Mouse (Mus musculus): ENCODE results near the gene Fam110a. TPM values are rescaled to one million over a fixed set of nuclear protein-coding genes. Genes with fewer than 3 reads are reported as not detected.
A peak's percentile ranks its signal among the peaks of the same experiment; 100 is the strongest.

Fam110a gene
- polyA plus RNA-seq, 1 experiment from 2014 or later, result 91.5 TPM

GRCm38 (mm10) chr2:151941269-151941668, 38.8 kb downstream of the Fam110a start:
- no peak overlapping the region for H3K9ac ChIP-seq
- no peaks in the 10 kb centered on the region for H3K36me3 ChIP-seq
- WGBS, result 32% methylated on average over 2 of the region's 2 CpGs
- H3K9me3 ChIP-seq, result no peaks in the 10 kb centered on the region
- ATAC-seq (ENCODE audit: low FRiP score, low read depth), result no peak
- H3K4me3 ChIP-seq, result no peak overlapping the region
- no peaks in the 10 kb centered on the region for H3K4me1 ChIP-seq
- H3K4me2 ChIP-seq (replicated peaks), result no peak overlapping the region
- no peak overlapping the region for H3K27ac ChIP-seq
- H3K27me3 ChIP-seq (replicated peaks), result no peaks in the 10 kb centered on the region

DNA sequence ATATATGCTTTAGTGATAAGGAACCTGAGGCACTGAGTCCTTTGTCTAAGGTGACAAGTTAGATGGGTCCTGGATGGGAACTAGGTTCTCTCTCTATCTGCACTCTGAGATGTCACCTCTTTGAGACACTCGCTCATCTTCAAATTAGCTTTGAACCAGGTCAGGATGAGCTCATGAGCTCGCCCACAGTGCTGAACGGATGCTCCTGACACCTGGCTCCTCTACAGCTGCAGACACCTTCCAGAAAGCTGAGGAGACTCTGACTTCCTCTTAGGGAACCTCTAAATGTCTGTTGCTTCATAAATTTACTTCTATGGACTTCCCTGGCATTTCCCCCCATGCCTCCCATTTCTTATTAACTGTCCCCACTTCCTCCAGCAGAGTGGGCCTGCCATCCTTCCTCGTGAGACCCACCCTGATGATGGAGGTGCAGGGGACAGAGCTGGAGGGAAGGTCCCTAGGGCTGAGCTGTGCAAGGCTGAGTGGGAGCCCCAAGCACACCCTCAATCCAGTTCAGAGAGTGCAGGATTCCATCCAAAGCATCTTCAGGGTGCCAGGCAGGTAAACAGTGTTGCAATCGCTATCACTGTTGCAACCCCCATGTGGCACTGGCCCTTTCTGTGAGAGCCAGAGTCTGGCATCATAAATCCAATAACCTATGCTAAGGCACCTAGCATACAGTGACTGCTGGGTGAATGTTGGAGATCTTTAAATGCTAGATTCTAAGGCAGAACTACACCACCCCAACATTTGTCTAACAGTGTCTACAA, 40.2 kb downstream of the Fam110a start:
- Histone ChIP-seq H3K27me3 (replicated peaks) (no peaks in the 10 kb centered on the region), H3K9me3 (no peaks in the 10 kb centered on the region), H3K4me3 (no peak overlapping the region), H3K4me1 (no peaks in the 10 kb centered on the region), H3K36me3 (no peaks in the 10 kb centered on the region), H3K9ac (no peak overlapping the region), H3K27ac (no peak overlapping the region), H3K4me2 (replicated peaks) (no peak overlapping the region)
- no peak for ATAC-seq (ENCODE audit: low FRiP score, low read depth)
- 84% methylated on average over 5 of the region's 5 CpGs for WGBS

DNA sequence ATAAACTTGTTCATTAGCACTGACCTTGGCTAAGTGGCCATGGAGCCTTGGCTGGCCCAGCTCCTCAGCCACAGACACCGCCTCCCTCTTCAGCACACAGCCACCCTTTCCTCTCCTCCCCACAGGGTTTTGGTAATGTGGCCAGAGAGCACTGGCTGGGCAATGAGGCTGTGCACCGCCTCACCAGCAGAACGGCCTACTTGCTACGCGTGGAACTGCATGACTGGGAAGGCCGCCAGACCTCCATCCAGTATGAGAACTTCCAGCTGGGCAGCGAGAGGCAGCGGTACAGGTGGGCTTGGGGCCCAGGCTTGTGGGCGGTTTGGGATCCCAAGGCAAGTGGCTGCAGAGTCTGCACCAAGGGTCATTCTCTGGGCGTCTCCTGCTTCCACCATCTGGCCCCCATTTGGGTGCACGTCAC, 41.2 kb downstream of the Fam110a start:
- WGBS, result 75% methylated on average over 11 of the region's 11 CpGs

DNA sequence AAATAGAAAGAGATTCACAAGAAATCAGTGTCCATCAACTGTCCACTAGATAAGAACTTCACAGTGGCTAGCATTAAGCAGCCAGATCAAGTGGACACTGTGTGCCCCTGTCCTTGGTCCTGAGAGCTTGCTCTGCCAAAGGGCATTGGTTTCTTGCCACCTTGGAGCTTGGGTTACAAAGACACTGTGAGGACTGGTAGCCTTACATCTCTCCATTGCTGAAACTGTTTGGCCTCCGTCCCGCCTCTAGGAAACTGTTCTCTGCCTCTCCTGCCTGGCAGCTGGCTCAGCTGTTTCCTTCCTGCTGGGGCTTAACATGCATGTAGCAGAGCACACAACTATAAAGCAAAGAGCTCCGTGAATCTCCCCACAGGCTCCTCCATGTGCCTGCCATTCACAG, 42.1 kb downstream of the Fam110a start:
- H3K36me3 ChIP-seq, result no peaks in the 10 kb centered on the region
- H3K9ac ChIP-seq, result no peak overlapping the region
- ATAC-seq (ENCODE audit: low FRiP score, low read depth), result no peak
- no peak overlapping the region for H3K27ac ChIP-seq
- no peaks in the 10 kb centered on the region for H3K4me1 ChIP-seq
- no peak overlapping the region for H3K4me2 ChIP-seq (replicated peaks)
- no peak overlapping the region for H3K4me3 ChIP-seq
- no peaks in the 10 kb centered on the region for H3K27me3 ChIP-seq (replicated peaks)
- no peaks in the 10 kb centered on the region for H3K9me3 ChIP-seq
- 49% methylated on average over 3 of the region's 3 CpGs for WGBS

More for the DNA sequence above, 41.2 kb downstream of the Fam110a start:
- no peak overlapping the region for H3K4me2 ChIP-seq (replicated peaks)
- no peaks in the 10 kb centered on the region for H3K4me1 ChIP-seq
- no peaks in the 10 kb centered on the region for H3K36me3 ChIP-seq
- H3K27ac ChIP-seq, result no peak overlapping the region
- 0 out of 2 replicates have a peak overlapping the region, but pooled peaks have one; percentile 5 for H3K9ac ChIP-seq
- H3K9me3 ChIP-seq, result no peaks in the 10 kb centered on the region
- no peaks in the 10 kb centered on the region for H3K27me3 ChIP-seq (replicated peaks)
- H3K4me3 ChIP-seq, result no peak overlapping the region
- no peak for ATAC-seq (ENCODE audit: low FRiP score, low read depth)

DNA sequence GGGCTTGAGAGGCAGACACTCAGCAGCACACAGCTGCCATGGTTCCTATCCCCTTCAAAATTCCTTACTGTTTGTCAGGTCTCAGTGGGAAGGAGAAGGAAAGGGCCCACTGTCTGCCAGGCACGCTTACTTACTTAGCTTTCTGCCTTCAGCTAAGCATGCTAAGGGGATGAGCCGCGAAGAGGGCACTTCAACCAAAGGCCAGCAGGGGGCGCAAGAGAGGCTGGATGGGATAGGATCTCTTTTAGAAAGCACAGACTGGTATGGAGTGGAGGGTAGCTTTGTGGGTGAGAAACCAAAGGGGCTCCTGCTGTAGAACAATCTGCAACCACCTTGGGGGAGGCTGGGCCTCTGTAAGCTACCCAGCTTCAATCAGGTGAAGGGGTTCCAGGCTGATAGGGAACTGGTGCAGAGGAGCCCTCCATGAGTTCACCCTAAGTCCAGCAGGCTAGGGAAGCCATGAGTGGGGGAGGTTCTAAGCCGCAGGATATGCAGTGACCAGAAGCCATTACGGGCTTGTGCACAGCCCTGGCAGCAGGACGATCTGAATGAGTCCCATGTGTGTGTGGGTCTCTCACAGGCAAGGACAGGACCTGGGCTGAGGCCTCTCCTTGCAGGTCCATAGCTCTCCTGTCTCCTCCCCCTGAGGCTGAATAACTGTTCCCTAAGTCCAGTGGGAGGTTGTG, 49.5 kb downstream of the Fam110a start:
- no peak overlapping the region for H3K9ac ChIP-seq
- WGBS, result 35% methylated on average over 7 of the region's 7 CpGs
- no peaks in the 10 kb centered on the region for H3K9me3 ChIP-seq
- H3K27ac ChIP-seq, result no peak overlapping the region
- H3K4me2 ChIP-seq (replicated peaks), result no peak overlapping the region
- no peaks in the 10 kb centered on the region for H3K36me3 ChIP-seq
- no peaks in the 10 kb centered on the region for H3K4me1 ChIP-seq
- H3K27me3 ChIP-seq (replicated peaks), result no peaks in the 10 kb centered on the region
- H3K4me3 ChIP-seq, result no peak overlapping the region
- ATAC-seq (ENCODE audit: low FRiP score, low read depth), result peak; percentile 75; the same call in 1 of the 2 replicates

GRCm38 (mm10) chr2:151927103-151927502, 52.9 kb downstream of the Fam110a start:
- ATAC-seq (ENCODE audit: low FRiP score, low read depth), result no peak
- H3K27me3 ChIP-seq (replicated peaks), result no peaks in the 10 kb centered on the region
- no peak overlapping the region for H3K4me3 ChIP-seq
- no peak overlapping the region for H3K9ac ChIP-seq
- WGBS, result 90% methylated on average over 11 of the region's 11 CpGs
- no peak overlapping the region for H3K27ac ChIP-seq
- H3K4me1 ChIP-seq, result no peaks in the 10 kb centered on the region
- no peak overlapping the region for H3K4me2 ChIP-seq (replicated peaks)
- H3K9me3 ChIP-seq, result no peaks in the 10 kb centered on the region
- H3K36me3 ChIP-seq, result no peaks in the 10 kb centered on the region

DNA sequence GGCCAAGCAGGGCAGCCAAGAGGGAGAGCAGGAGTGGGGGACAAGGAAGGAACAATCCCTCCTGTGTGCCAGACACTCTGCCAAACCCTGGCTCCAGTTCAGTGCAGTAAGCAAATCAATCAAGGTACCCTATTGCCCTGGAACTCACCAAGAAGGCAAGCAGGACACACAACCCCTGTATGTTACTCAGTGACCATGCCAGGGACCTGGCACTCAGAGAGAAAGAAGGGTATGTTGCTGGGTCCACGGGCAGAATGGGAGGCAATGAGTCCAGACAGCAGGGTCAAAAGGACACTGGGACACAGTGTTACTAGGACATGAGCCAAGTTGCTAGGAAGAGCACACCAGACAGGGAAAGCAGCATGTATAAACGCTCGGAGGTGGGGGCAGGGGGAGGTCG, 54.3 kb downstream of the Fam110a start:
- H3K4me1 ChIP-seq, result no peaks in the 10 kb centered on the region
- H3K4me3 ChIP-seq, result no peak overlapping the region
- no peak overlapping the region for H3K27ac ChIP-seq
- no peak for ATAC-seq (ENCODE audit: low FRiP score, low read depth)
- no peak overlapping the region for H3K4me2 ChIP-seq (replicated peaks)
- 64% methylated on average over 4 of the region's 4 CpGs for WGBS
- no peaks in the 10 kb centered on the region for H3K36me3 ChIP-seq
- H3K9me3 ChIP-seq, result no peaks in the 10 kb centered on the region
- no peak overlapping the region for H3K9ac ChIP-seq
- no peaks in the 10 kb centered on the region for H3K27me3 ChIP-seq (replicated peaks)

DNA sequence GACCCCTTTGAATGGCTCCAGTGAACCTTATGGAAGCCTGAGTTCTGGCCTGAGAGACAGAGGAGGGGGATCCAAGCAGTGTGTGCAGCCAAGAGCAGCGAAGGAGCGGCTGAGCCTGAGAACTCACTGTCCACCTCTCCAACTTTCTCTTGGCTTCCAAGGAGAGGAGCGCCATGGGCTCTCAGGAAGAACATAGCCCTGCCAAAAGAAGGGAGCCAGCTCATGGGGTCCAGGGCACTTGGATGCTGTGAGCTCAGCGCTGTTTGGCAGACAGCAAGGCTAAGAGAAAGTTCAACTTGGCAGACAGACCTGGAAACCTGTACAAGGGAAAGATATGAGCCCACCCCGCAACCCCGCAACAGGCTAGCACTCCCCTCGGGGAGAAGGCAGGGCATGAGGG, 55.7 kb downstream of the Fam110a start:
- no peak for ATAC-seq (ENCODE audit: low FRiP score, low read depth)
- H3K36me3 ChIP-seq, result no peaks in the 10 kb centered on the region
- H3K27me3 ChIP-seq (replicated peaks), result no peaks in the 10 kb centered on the region
- H3K27ac ChIP-seq, result no peak overlapping the region
- WGBS, result 86% methylated on average over 7 of the region's 7 CpGs
- no peaks in the 10 kb centered on the region for H3K9me3 ChIP-seq
- H3K4me1 ChIP-seq, result no peaks in the 10 kb centered on the region
- no peak overlapping the region for H3K9ac ChIP-seq
- no peak overlapping the region for H3K4me2 ChIP-seq (replicated peaks)
- H3K4me3 ChIP-seq, result no peak overlapping the region

- 58% methylated on average over 4 of the region's 4 CpGs for WGBS
- no peaks in the 10 kb centered on the region for H3K36me3 ChIP-seq
- no peak overlapping the region for H3K9ac ChIP-seq
- no peaks in the 10 kb centered on the region for H3K27me3 ChIP-seq (replicated peaks)
- H3K4me3 ChIP-seq, result no peak overlapping the region
- no peaks in the 10 kb centered on the region for H3K9me3 ChIP-seq
- no peak overlapping the region for H3K4me2 ChIP-seq (replicated peaks)
- no peak overlapping the region for H3K27ac ChIP-seq
- no peak for ATAC-seq (ENCODE audit: low FRiP score, low read depth)
- peaks cover 2% of the 10 kb centered on the region; the same call in 1 of the 2 replicates for H3K4me1 ChIP-seq
These were observed 58.4 kb downstream of the Fam110a start for GRCm38 (mm10) chr2:151921596-151921995.

- no peak for ATAC-seq (ENCODE audit: low FRiP score, low read depth)
- Histone ChIP-seq H3K36me3 (no peaks in the 10 kb centered on the region), H3K4me2 (replicated peaks) (no peak overlapping the region), H3K27me3 (replicated peaks) (no peaks in the 10 kb centered on the region), H3K9ac (no peak overlapping the region), H3K4me3 (no peak overlapping the region), H3K9me3 (no peaks in the 10 kb centered on the region), H3K27ac (no peak overlapping the region), H3K4me1 (peaks cover 7% of the 10 kb centered on the region)
- 76% methylated on average over 8 of the region's 8 CpGs for WGBS
These were observed 59.0 kb downstream of the Fam110a start for GRCm38 (mm10) chr2:151921068-151921467.
